ENCODE assay signal across 10 mouse cellular contexts in the genomic region with DNA sequence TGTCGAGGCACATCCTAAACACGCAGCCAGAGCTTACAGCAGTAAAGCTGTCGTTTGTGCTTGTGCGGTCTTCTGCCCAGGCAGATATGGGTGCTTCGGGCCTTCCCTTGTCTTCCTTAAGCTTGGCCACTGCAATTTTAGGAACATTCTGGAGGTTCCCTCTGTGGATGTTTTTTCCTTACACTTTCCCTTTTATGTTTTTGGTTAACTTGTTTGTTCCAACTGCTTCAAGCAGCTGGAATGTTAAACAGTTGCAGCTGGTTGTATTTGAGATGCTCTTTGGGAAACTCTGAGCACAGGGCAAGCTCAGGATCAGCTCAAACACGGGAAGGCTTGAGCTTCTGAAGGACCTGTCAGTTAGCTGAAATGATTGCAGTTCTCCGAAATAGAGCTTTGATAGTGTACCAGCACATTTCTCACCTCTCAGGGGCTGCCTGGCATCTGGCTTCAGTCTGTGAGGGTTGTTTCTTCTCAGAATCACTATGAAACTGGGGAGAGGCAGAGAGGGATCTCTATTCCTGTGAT. TPM values are rescaled to one million over a fixed set of nuclear protein-coding genes. Genes with fewer than 3 reads are reported as not detected.
DNase-seq lines count a peak whose midpoint lies in the region; ATAC-seq and TF ChIP-seq lines count a peak whose summit lies in the region.
"Had no signal": no experiment of that assay in that cellular context is flagged by ENCODE, and none has a peak within 500 bp of the region (broad histone marks: within the 10 kb centered on the region; RNA-seq: fewer than 3 reads in every experiment).

No protein-coding gene starts in this region.

- no peaks in the 10 kb centered on the region; the same call in 1 of the 2 replicates for H3K4me1 ChIP-seq in forebrain, embryonic 11.5 days (replicated peaks; ENCODE audit: control insufficient read depth, insufficient read depth, low read length)
- H3K4me1 ChIP-seq in forebrain, embryonic 14.5 days (ENCODE audit: control insufficient read depth, insufficient read depth, low read length) = no peaks in the 10 kb centered on the region
- peaks cover 35% of the 10 kb centered on the region for H3K4me1 ChIP-seq in embryonic facial prominence, embryonic 15.5 days
- H3K4me1 ChIP-seq in liver, embryonic 13.5 days (replicated peaks) = peaks cover 78% of the 10 kb centered on the region

- H3K27ac ChIP-seq in forebrain, embryonic 11.5 days (ENCODE audit: low read depth, low read length) = 0 out of 2 replicates have a peak overlapping the region, but pooled peaks have one; percentile 12
- no peak overlapping the region for H3K27ac ChIP-seq in forebrain, embryonic 14.5 days (ENCODE audit: low read depth, low read length)
- H3K27ac ChIP-seq in left cerebral cortex, adult 2 months = peak overlapping the region; percentile 51; the same call in 1 of the 2 replicates
- peak overlapping the region; percentile 95 for H3K27ac ChIP-seq in embryonic facial prominence, embryonic 15.5 days (replicated peaks)
- H3K27ac ChIP-seq in liver, embryonic 13.5 days = peak overlapping the region; percentile 29; the same call in 1 of the 2 replicates

- intact Hi-C loops in left cerebral cortex, adult 2 months (cut with DNase I) = no loop called here
- intact Hi-C loops in left cerebral cortex, postnatal 25 days (cut with DNase I) = no loop called here

- peak overlapping the region; percentile 17; the same call in 1 of the 2 replicates for H3K9ac ChIP-seq in forebrain, embryonic 11.5 days (ENCODE audit: low read length)
- no peak overlapping the region for H3K9ac ChIP-seq in forebrain, embryonic 14.5 days (ENCODE audit: low read length)
- H3K9ac ChIP-seq in embryonic facial prominence, embryonic 15.5 days = no peak overlapping the region
- peak overlapping the region; percentile 28; the same call in 1 of the 2 replicates for H3K9ac ChIP-seq in liver, embryonic 13.5 days

- no peaks in the 10 kb centered on the region for H3K27me3 ChIP-seq in forebrain, embryonic 11.5 days (ENCODE audit: control insufficient read depth, insufficient read depth, low read length)
- no peaks in the 10 kb centered on the region for H3K27me3 ChIP-seq in forebrain, embryonic 14.5 days (replicated peaks; ENCODE audit: control insufficient read depth, insufficient read depth, low read length)
- H3K27me3 ChIP-seq in embryonic facial prominence, embryonic 15.5 days = no peaks in the 10 kb centered on the region
- no peaks in the 10 kb centered on the region for H3K27me3 ChIP-seq in liver, embryonic 13.5 days

- no peak for ATAC-seq in forebrain, embryonic 11.5 days (replicated peaks; ENCODE audit: low FRiP score)
- no peak for ATAC-seq in forebrain, embryonic 14.5 days
- ATAC-seq in embryonic facial prominence, embryonic 15.5 days (ENCODE audit: insufficient number of reproducible peaks, low FRiP score, low TSS enrichment, low read depth) = peak; percentile 70; the same call in 1 of the 2 replicates
- no peak for ATAC-seq in liver, embryonic 13.5 days (ENCODE audit: low read depth)

- DNase-seq in forebrain, embryonic 11.5 days (ENCODE audit: low spot score) = no peak
- no peak for DNase-seq in forebrain, embryonic 14.5 days (ENCODE audit: low spot score)
- DNase-seq in left cerebral cortex, adult 2 months (ENCODE audit: extremely low spot score in 1 of 2, low spot score in 2 of 2) = no peak
- no peak for DNase-seq in left cerebral cortex, postnatal 25 days (ENCODE audit: low spot score in 2 of 2)
- DNase-seq in liver, embryonic 13.5 days = no peak
- no peak for DNase-seq in ovary, adult 18-20 months (ENCODE audit: low spot score)
- DNase-seq in adrenal gland, adult 2 months = no peak
- DNase-seq: cerebellum, adult 9-11 months; midbrain, embryonic 14.5 days had no signal

- no peak overlapping the region for H3K4me2 ChIP-seq in forebrain, embryonic 11.5 days (ENCODE audit: low read depth, low read length, severe bottlenecking)
- no peak overlapping the region for H3K4me2 ChIP-seq in forebrain, embryonic 14.5 days (ENCODE audit: low read length)
- H3K4me2 ChIP-seq in embryonic facial prominence, embryonic 15.5 days (replicated peaks) = 0 out of 2 replicates have a peak overlapping the region, but pooled peaks have one; percentile 18
- H3K4me2 ChIP-seq in liver, embryonic 13.5 days = no peak overlapping the region

- WGBS in forebrain, embryonic 11.5 days = 65% methylated on average over 7 of the region's 7 CpGs
- WGBS in forebrain, embryonic 14.5 days = 58% methylated on average over 7 of the region's 7 CpGs
- WGBS in embryonic facial prominence, embryonic 15.5 days = 12% methylated on average over 7 of the region's 7 CpGs
- 61% methylated on average over 7 of the region's 7 CpGs for WGBS in liver, embryonic 13.5 days (ENCODE audit: insufficient replicate concordance)

- no peak overlapping the region for H3K4me3 ChIP-seq in forebrain, embryonic 11.5 days (ENCODE audit: low read depth, low read length)
- H3K4me3 ChIP-seq in forebrain, embryonic 14.5 days (ENCODE audit: low read depth, low read length) = no peak overlapping the region
- no peak overlapping the region for H3K4me3 ChIP-seq in left cerebral cortex, adult 2 months
- no peak overlapping the region for H3K4me3 ChIP-seq in embryonic facial prominence, embryonic 15.5 days (replicated peaks)
- no peak overlapping the region for H3K4me3 ChIP-seq in liver, embryonic 13.5 days (replicated peaks)

- H3K36me3 ChIP-seq in forebrain, embryonic 11.5 days (ENCODE audit: control insufficient read depth, insufficient read depth, low read length) = no peaks in the 10 kb centered on the region
- no peaks in the 10 kb centered on the region for H3K36me3 ChIP-seq in forebrain, embryonic 14.5 days (ENCODE audit: control insufficient read depth, insufficient read depth, low read length)
- H3K36me3 ChIP-seq in embryonic facial prominence, embryonic 15.5 days = no peaks in the 10 kb centered on the region
- H3K36me3 ChIP-seq in liver, embryonic 13.5 days = peaks cover under 1% of the 10 kb centered on the region

- H3K9me3 ChIP-seq in forebrain, embryonic 11.5 days (ENCODE audit: control insufficient read depth, low read length) = no peaks in the 10 kb centered on the region
- H3K9me3 ChIP-seq in forebrain, embryonic 14.5 days (replicated peaks; ENCODE audit: control insufficient read depth, low read length) = no peaks in the 10 kb centered on the region
- H3K9me3 ChIP-seq in embryonic facial prominence, embryonic 15.5 days (replicated peaks) = no peaks in the 10 kb centered on the region
- no peaks in the 10 kb centered on the region for H3K9me3 ChIP-seq in liver, embryonic 13.5 days (replicated peaks)

- TF ChIP-seq CTCF in left cerebral cortex, adult 2 months (IDR thresholded peaks at IDR 0.05) = no peak

RNA-seq across cellular contexts. Expression of gene Adk, which starts 34.5 kb away (rescaled TPM):
- 138 and 140 TPM in 2 replicates for polyA plus RNA-seq in forebrain, embryonic 11.5 days (2014; fragmentation: Nextera tagmentation; extraction: Ambion mirVana)
- 79.9 and 81.7 TPM in 2 replicates for polyA plus RNA-seq in forebrain, embryonic 14.5 days (2014; fragmentation: Nextera tagmentation; extraction: Ambion mirVana)
- 10 to 100 TPM; 59.5 to 69.6 TPM for total RNA-seq in left cerebral cortex, adult 2 months (2021)
- 10 to 100 TPM; 66.5 to 76.3 TPM for total RNA-seq in left cerebral cortex, postnatal 25 days (2021)
- polyA plus RNA-seq in embryonic facial prominence, embryonic 15.5 days (2015; fragmentation: Nextera tagmentation; extraction: Ambion mirVana) = 138 and 139 TPM in 2 replicates
- polyA plus RNA-seq in liver, embryonic 13.5 days (2015; fragmentation: Nextera tagmentation; extraction: Ambion mirVana) = 181 and 214 TPM in 2 replicates
- 100 to 1,000 TPM; 103 to 124 TPM for total RNA-seq in adrenal gland, adult 2 months (2021)
- 11.8 and 12.4 TPM in 2 replicates for polyA plus RNA-seq in adrenal gland, adult 2 months (2012; rRNA removed)

RNA-seq across cellular contexts. Expression of gene Ap3m1, which starts 34.6 kb away (rescaled TPM):
- polyA plus RNA-seq in forebrain, embryonic 11.5 days (2014; fragmentation: Nextera tagmentation; extraction: Ambion mirVana) = 120 and 138 TPM in 2 replicates
- 139 and 145 TPM in 2 replicates for polyA plus RNA-seq in forebrain, embryonic 14.5 days (2014; fragmentation: Nextera tagmentation; extraction: Ambion mirVana)
- total RNA-seq in left cerebral cortex, adult 2 months (2021) = 10 to 100 TPM; 62.5 to 64.3 TPM
- 10 to 100 TPM; 69.6 to 70.4 TPM for total RNA-seq in left cerebral cortex, postnatal 25 days (2021)
- polyA plus RNA-seq in embryonic facial prominence, embryonic 15.5 days (2015; fragmentation: Nextera tagmentation; extraction: Ambion mirVana) = 63.5 and 68.1 TPM in 2 replicates
- polyA plus RNA-seq in liver, embryonic 13.5 days (2015; fragmentation: Nextera tagmentation; extraction: Ambion mirVana) = 37.0 and 44.6 TPM in 2 replicates
- total RNA-seq in adrenal gland, adult 2 months (2021) = 100 to 1,000 TPM; 106 to 109 TPM
- 9.0 and 10.3 TPM in 2 replicates for polyA plus RNA-seq in adrenal gland, adult 2 months (2012; rRNA removed)

Comparison
In these comparisons a context has a peak if more than half of its experiments do, and no peak if none do; other contexts are left out.
1. H3K9ac ChIP-seq: peak in forebrain, embryonic 11.5 days (single experiment) and liver, embryonic 13.5 days (single experiment); none in forebrain, embryonic 14.5 days (single experiment) and embryonic facial prominence, embryonic 15.5 days (single experiment).